Mouse (Mus musculus) stomach, embryonic 16.5 days (tissue): ENCODE results near the gene Exoc8. TPM values are rescaled to one million over a fixed set of nuclear protein-coding genes. Genes with fewer than 3 reads are reported as not detected.
A peak's percentile ranks its signal among the peaks of the same experiment; 100 is the strongest.

Experiments
- ATAC-seq: fragments of 200-750 bp; cut with Nextera tagmentation; 2 replicates; pipeline ENCODE4 v1.8.0; 2017; ENCODE audit warnings: moderate number of reproducible peaks, moderate TSS enrichment; ENCODE audit not compliant: insufficient read depth, low FRiP score
- H3K27ac ChIP-seq: fragments of 300-500 bp; sonication (generic); 2 replicates; pipeline ENCODE4 v1.5.1; 2014; ENCODE audit warnings: low read length
- H3K27me3 ChIP-seq: fragments of 300-500 bp; sonication (generic); 2 replicates; pipeline ENCODE4 v1.6.1; 2014; ENCODE audit warnings: low read length, control low read depth, mixed read lengths; ENCODE audit not compliant: control insufficient read depth, insufficient read depth
- H3K36me3 ChIP-seq: fragments of 300-500 bp; sonication (generic); 2 replicates; pipeline ENCODE4 v1.6.1; 2014; ENCODE audit warnings: low read length; ENCODE audit not compliant: control insufficient read depth, insufficient read depth
- H3K4me1 ChIP-seq: fragments of 300-500 bp; sonication (generic); 2 replicates; pipeline ENCODE4 v1.6.1; 2014; ENCODE audit warnings: low read length, control low read depth, mixed read lengths; ENCODE audit not compliant: control insufficient read depth, insufficient read depth
- H3K4me2 ChIP-seq: fragments of 300-500 bp; sonication (generic); 2 replicates; pipeline ENCODE4 v1.6.1; 2014; ENCODE audit warnings: low read depth, low read length, mixed read lengths
- H3K4me3 ChIP-seq: fragments of 300-500 bp; sonication (generic); replicated peaks from 2 replicates; pipeline ENCODE4 v1.5.1; 2014; ENCODE audit warnings: mild to moderate bottlenecking, low read length
- H3K9ac ChIP-seq: fragments of 300-500 bp; sonication (generic); 2 replicates; pipeline ENCODE4 v1.6.1; 2014; ENCODE audit warnings: low read length
- H3K9me3 ChIP-seq: fragments of 300-500 bp; sonication (generic); replicated peaks from 2 replicates; pipeline ENCODE4 v1.6.1; 2016; ENCODE audit warnings: low read length, control low read depth; ENCODE audit not compliant: control insufficient read depth
- WGBS: fragments of 180-500 bp; shearing (Covaris S2); extraction: QIAGEN DNeasy Blood & Tissue Kit; methylation state at CpG from one replicate; pipeline ENCODE4 v1.1.7; 2014; 5-methylcytosine and 5-hydroxymethylcytosine counted together
- polyA plus RNA-seq: library from polyadenylated mRNA; unstranded; fragments of >200 nt; fragmentation: Nextera tagmentation; extraction: Ambion mirVana; gene quantifications from 2 replicates; pipeline ENCODE4 v1.2.1, GENCODE M21; 2015

Gene Exoc8
- polyA plus RNA-seq, 1 experiment from 2014 or later: 6.0 TPM

GRCm38 (mm10) chr8:124863729-124864128 is 33.8 kb downstream of the Exoc8 start:
- Histone ChIP-seq H3K36me3 (peaks cover 8% of the 10 kb centered on the region), H3K4me2 (peak overlapping the region; percentile 85), H3K9ac (peak overlapping the region; percentile 98), H3K9me3 (no peaks in the 10 kb centered on the region), H3K4me3 (peak overlapping the region; percentile 93), H3K4me1 (peaks cover 7% of the 10 kb centered on the region), H3K27me3 (no peaks in the 10 kb centered on the region), H3K27ac (peak overlapping the region; percentile 93; the same call in 1 of the 2 replicates)
- ATAC-seq: no peak
- WGBS: 9% methylated on average over 8 of the region's 8 CpGs

GRCm38 (mm10) chr8:124863163-124863677 is 34.3 kb downstream of the Exoc8 start:
- H3K9me3 ChIP-seq: no peaks in the 10 kb centered on the region
- peaks cover 11% of the 10 kb centered on the region for H3K36me3 ChIP-seq
- H3K4me2 ChIP-seq: peak overlapping the region; percentile 85
- H3K4me3 ChIP-seq: peak overlapping the region; percentile 93
- H3K4me1 ChIP-seq: peaks cover 7% of the 10 kb centered on the region
- 0% methylated on average over 33 of the region's 33 CpGs for WGBS
- peak overlapping the region; percentile 93 for H3K27ac ChIP-seq
- H3K9ac ChIP-seq: peak overlapping the region; percentile 98
- no peak for ATAC-seq
- H3K27me3 ChIP-seq: no peaks in the 10 kb centered on the region

GRCm38 (mm10) chr8:124862321-124863162 is 35.0 kb downstream of the Exoc8 start, which contains the start of the genes Gnpat and 2810004N23Rik:
Gene Gnpat, plus strand, starts transcription at chr8:124863033.
Gene 2810004N23Rik, minus strand, starts transcription at chr8:124863120.
- peak within 1 kb of the TSS; percentile 85 for H3K4me2 ChIP-seq
- no peaks in the 10 kb centered on the region for H3K9me3 ChIP-seq
- H3K9ac ChIP-seq: peak within 1 kb of the TSS; percentile 98
- peaks cover 16% of the 10 kb centered on the region for H3K36me3 ChIP-seq
- no peaks in the 10 kb centered on the region for H3K27me3 ChIP-seq
- 1% methylated on average over 55 of the region's 55 CpGs for WGBS
- ATAC-seq: peak; percentile 98
- peaks cover 7% of the 10 kb centered on the region for H3K4me1 ChIP-seq
- H3K4me3 ChIP-seq: peak within 1 kb of the TSS; percentile 93
- peak within 1 kb of the TSS; percentile 93 for H3K27ac ChIP-seq

GRCm38 (mm10) chr8:124860188-124860587 is 37.3 kb downstream of the Exoc8 start:
- 97% methylated on average over 3 of the region's 3 CpGs for WGBS

GRCm38 (mm10) chr8:124859466-124859865 is 38.0 kb downstream of the Exoc8 start:
- Histone ChIP-seq H3K4me3 (no peak overlapping the region), H3K4me2 (no peak overlapping the region), H3K9ac (no peak overlapping the region), H3K36me3 (peaks cover 43% of the 10 kb centered on the region), H3K4me1 (peaks cover 7% of the 10 kb centered on the region), H3K9me3 (peaks cover 17% of the 10 kb centered on the region), H3K27me3 (no peaks in the 10 kb centered on the region), H3K27ac (no peak overlapping the region)
- no peak for ATAC-seq

More at GRCm38 (mm10) chr8:124860188-124860587, 37.3 kb downstream of the Exoc8 start:
- no peak for ATAC-seq
- no peak overlapping the region for H3K9ac ChIP-seq
- peaks cover 9% of the 10 kb centered on the region; the same call in 1 of the 2 replicates for H3K9me3 ChIP-seq
- H3K27ac ChIP-seq: no peak overlapping the region
- peaks cover 7% of the 10 kb centered on the region for H3K4me1 ChIP-seq
- H3K4me3 ChIP-seq: no peak overlapping the region
- H3K36me3 ChIP-seq: peaks cover 36% of the 10 kb centered on the region
- H3K4me2 ChIP-seq: no peak overlapping the region
- no peaks in the 10 kb centered on the region for H3K27me3 ChIP-seq

GRCm38 (mm10) chr8:124853511-124853910 is 44.0 kb downstream of the Exoc8 start:
- H3K4me1 ChIP-seq: no peaks in the 10 kb centered on the region
- H3K27me3 ChIP-seq: no peaks in the 10 kb centered on the region
- H3K4me2 ChIP-seq: no peak overlapping the region
- no peak for ATAC-seq
- peaks cover 52% of the 10 kb centered on the region for H3K36me3 ChIP-seq
- 91% methylated on average over 1 of the region's 1 CpGs for WGBS
- no peak overlapping the region for H3K27ac ChIP-seq
- H3K9ac ChIP-seq: no peak overlapping the region
- no peak overlapping the region for H3K4me3 ChIP-seq
- H3K9me3 ChIP-seq: peaks cover 25% of the 10 kb centered on the region

GRCm38 (mm10) chr8:124845573-124845972 is 51.9 kb downstream of the Exoc8 start:
- H3K36me3 ChIP-seq: 0 out of 2 replicates have a peak, but pooled peaks cover 4% of the 10 kb centered on the region
- WGBS: 88% methylated on average over 5 of the region's 5 CpGs
- H3K4me2 ChIP-seq: no peak overlapping the region
- no peak overlapping the region for H3K4me3 ChIP-seq
- no peaks in the 10 kb centered on the region for H3K4me1 ChIP-seq
- H3K9ac ChIP-seq: no peak overlapping the region
- no peaks in the 10 kb centered on the region for H3K9me3 ChIP-seq
- ATAC-seq: no peak
- no peak overlapping the region for H3K27ac ChIP-seq
- no peaks in the 10 kb centered on the region for H3K27me3 ChIP-seq

GRCm38 (mm10) chr8:124845131-124845530 is 52.4 kb downstream of the Exoc8 start:
- no peaks in the 10 kb centered on the region for H3K4me1 ChIP-seq
- WGBS: 69% methylated on average over 3 of the region's 3 CpGs
- H3K4me2 ChIP-seq: no peak overlapping the region
- no peaks in the 10 kb centered on the region for H3K27me3 ChIP-seq
- H3K9me3 ChIP-seq: no peaks in the 10 kb centered on the region
- no peak overlapping the region for H3K4me3 ChIP-seq
- no peak overlapping the region for H3K27ac ChIP-seq
- no peak overlapping the region for H3K9ac ChIP-seq
- H3K36me3 ChIP-seq: 0 out of 2 replicates have a peak, but pooled peaks cover 4% of the 10 kb centered on the region
- ATAC-seq: no peak
